Mouse (Mus musculus) forebrain, embryonic 16.5 days (tissue): ENCODE measurements around the gene A930017K11Rik. TPM values are rescaled to one million over a fixed set of nuclear protein-coding genes. Genes with fewer than 3 reads are reported as not detected.

Source experiments
- ATAC-seq: fragments of 200-750 bp; cut with Nextera tagmentation; 2 replicates; pipeline ENCODE4 v1.8.0; 2017; ENCODE audit warnings: mild to moderate bottlenecking, moderate library complexity
- H3K27ac ChIP-seq: fragments of 300-500 bp; sonication (generic); 2 replicates; pipeline ENCODE4 v1.5.1; 2014; ENCODE audit warnings: low read length, control low read depth
- H3K27me3 ChIP-seq: fragments of 300-500 bp; sonication (generic); replicated peaks from 2 replicates; pipeline ENCODE4 v1.6.1; 2014; ENCODE audit warnings: low read length; ENCODE audit not compliant: control insufficient read depth, insufficient read depth
- H3K36me3 ChIP-seq: fragments of 300-500 bp; sonication (generic); 2 replicates; pipeline ENCODE4 v1.6.1; 2014; ENCODE audit not compliant: control insufficient read depth, insufficient read depth
- H3K4me1 ChIP-seq: fragments of 300-500 bp; sonication (generic); replicated peaks from 2 replicates; pipeline ENCODE4 v1.6.1; 2014; ENCODE audit warnings: low read length; ENCODE audit not compliant: control insufficient read depth, insufficient read depth
- H3K4me2 ChIP-seq: fragments of 300-500 bp; sonication (generic); 2 replicates; pipeline ENCODE4 v1.6.1; 2014; ENCODE audit warnings: mild to moderate bottlenecking, low read length, control low read depth
- H3K4me3 ChIP-seq: fragments of 300-500 bp; sonication (generic); replicated peaks from 2 replicates; pipeline ENCODE4 v1.5.1; 2014; ENCODE audit warnings: mild to moderate bottlenecking, low read length, control low read depth
- H3K9ac ChIP-seq: fragments of 300-500 bp; sonication (generic); replicated peaks from 2 replicates; pipeline ENCODE4 v1.6.1; 2014; ENCODE audit warnings: low read depth, low read length, control low read depth
- H3K9me3 ChIP-seq: fragments of 300-500 bp; sonication (generic); 2 replicates; pipeline ENCODE4 v1.6.1; 2016; ENCODE audit warnings: low read length; ENCODE audit not compliant: control insufficient read depth
- WGBS: fragments of 180-500 bp; shearing (Covaris S2); extraction: QIAGEN DNeasy Blood & Tissue Kit; methylation state at CpG from one replicate; pipeline ENCODE4 v1.1.7; 2014; 5-methylcytosine and 5-hydroxymethylcytosine counted together
- polyA plus RNA-seq: library from polyadenylated mRNA; unstranded; fragments of >200 nt; fragmentation: Nextera tagmentation; extraction: Ambion mirVana; gene quantifications from 2 replicates; pipeline ENCODE4 v1.2.1, GENCODE M21; 2015

The A930017K11Rik gene
- polyA plus RNA-seq, 1 experiment from 2014 or later: not detected

DNA sequence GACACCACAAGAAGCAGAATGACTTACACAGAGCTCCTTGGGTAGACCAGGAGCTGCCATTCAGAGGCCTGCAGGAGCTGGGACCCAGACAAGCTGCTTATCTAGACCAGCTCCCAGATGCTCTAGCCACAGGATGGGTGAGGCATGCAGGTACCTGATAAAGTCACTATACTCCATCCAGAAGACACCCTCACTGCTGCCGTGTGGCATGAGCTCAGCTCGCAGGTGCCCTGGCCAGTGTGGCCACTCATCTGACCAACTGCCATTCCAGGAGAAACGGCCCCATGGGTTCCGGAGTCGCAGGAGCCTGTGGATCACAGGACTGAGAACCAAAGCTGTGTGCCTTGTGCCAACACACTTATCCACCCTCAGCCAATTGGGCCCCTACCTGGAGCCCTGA lies 9.2 kb upstream of the A930017K11Rik start:
- Histone ChIP-seq H3K36me3 (no peaks in the 10 kb centered on the region), H3K4me1 (0 out of 2 replicates have a peak, but pooled peaks cover 4% of the 10 kb centered on the region), H3K27ac (no peak overlapping the region), H3K9ac (no peak overlapping the region), H3K4me3 (no peak overlapping the region), H3K9me3 (no peaks in the 10 kb centered on the region), H3K4me2 (no peak overlapping the region), H3K27me3 (no peaks in the 10 kb centered on the region)
- ATAC-seq: no peak
- WGBS: 98% methylated on average over 5 of the region's 5 CpGs

GRCm38 (mm10) chr17:25959630-25960467 lies 7.5 kb upstream of the A930017K11Rik start:
- no peaks in the 10 kb centered on the region; the same call in 1 of the 2 replicates for H3K36me3 ChIP-seq
- no peaks in the 10 kb centered on the region for H3K9me3 ChIP-seq
- H3K9ac ChIP-seq: no peak overlapping the region
- ATAC-seq: no peak
- no peak overlapping the region for H3K27ac ChIP-seq
- H3K27me3 ChIP-seq: no peaks in the 10 kb centered on the region
- H3K4me3 ChIP-seq: no peak overlapping the region
- WGBS: 92% methylated on average over 23 of the region's 23 CpGs
- H3K4me1 ChIP-seq: 0 out of 2 replicates have a peak, but pooled peaks cover 4% of the 10 kb centered on the region
- no peak overlapping the region for H3K4me2 ChIP-seq

DNA sequence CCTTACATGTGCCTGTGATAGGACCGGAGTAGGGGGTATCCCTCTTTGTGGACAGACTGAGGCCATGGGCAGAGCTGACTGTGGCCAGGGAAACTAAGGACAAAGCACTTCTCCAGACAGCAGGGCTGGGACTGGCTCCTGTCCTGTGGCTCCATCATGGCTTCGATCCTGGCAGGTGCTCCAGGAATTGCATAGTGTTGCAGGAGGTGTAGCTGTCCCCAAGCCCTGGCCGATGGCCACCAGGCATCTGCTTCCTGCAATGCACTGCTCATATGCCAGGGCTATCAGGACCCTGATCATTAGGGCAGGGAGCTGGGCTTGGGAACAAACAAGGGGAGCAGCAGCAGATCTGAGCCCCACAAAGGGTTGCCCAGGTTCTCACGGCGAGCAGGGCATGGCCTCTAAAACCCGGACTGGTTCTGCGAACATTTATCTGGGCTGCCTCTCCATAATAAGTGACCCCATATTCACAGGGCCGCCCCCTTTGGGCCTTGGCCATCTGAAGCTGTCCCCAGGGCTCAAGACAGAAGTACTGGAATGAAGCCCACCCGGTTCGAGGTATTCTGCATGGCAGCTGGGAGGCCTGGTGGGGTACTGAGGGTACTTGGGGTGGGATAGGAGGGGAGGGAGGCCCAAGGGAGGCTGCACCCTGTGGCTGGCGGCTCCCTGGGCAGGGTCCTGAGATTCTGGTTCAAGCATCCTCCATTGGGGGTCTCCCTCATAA lies 6.6 kb upstream of the A930017K11Rik start:
- ATAC-seq: no peak
- no peak overlapping the region for H3K9ac ChIP-seq
- no peaks in the 10 kb centered on the region for H3K27me3 ChIP-seq
- no peak overlapping the region for H3K4me3 ChIP-seq
- no peak overlapping the region for H3K27ac ChIP-seq
- 0 out of 2 replicates have a peak, but pooled peaks cover 4% of the 10 kb centered on the region for H3K4me1 ChIP-seq
- no peak overlapping the region for H3K4me2 ChIP-seq
- no peaks in the 10 kb centered on the region for H3K9me3 ChIP-seq
- H3K36me3 ChIP-seq: no peaks in the 10 kb centered on the region; the same call in 1 of the 2 replicates
- 95% methylated on average over 11 of the region's 11 CpGs for WGBS

DNA sequence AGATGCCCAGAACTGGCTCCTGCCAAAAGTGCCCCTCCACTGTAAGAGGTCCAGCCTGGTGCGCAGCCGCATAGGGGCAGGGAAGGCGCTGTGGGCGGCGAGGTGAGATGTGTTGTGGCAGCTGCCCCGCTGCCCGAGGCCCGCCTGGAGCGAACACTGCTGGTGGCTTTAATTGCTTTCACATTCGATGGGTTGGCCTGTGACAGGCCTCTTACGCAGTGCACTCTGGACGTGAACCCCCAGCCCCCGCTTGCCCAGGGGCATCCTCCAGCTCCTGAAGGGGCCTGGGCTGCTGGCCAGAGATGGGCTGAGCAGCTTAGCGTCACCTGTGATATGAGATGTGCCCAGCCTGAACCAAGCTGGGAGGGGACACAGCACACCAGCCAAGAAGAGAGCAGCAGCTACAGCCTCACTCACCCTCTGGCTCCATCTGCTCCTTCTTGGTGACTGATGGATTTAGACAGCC lies 5.3 kb upstream of the A930017K11Rik start:
- WGBS: 74% methylated on average over 14 of the region's 14 CpGs
- 0 out of 2 replicates have a peak, but pooled peaks cover 4% of the 10 kb centered on the region for H3K4me1 ChIP-seq
- H3K9ac ChIP-seq: no peak overlapping the region
- H3K27me3 ChIP-seq: peaks cover 10% of the 10 kb centered on the region
- no peak overlapping the region for H3K27ac ChIP-seq
- H3K9me3 ChIP-seq: no peaks in the 10 kb centered on the region
- no peak for ATAC-seq
- no peak overlapping the region for H3K4me3 ChIP-seq
- H3K4me2 ChIP-seq: no peak overlapping the region
- H3K36me3 ChIP-seq: no peaks in the 10 kb centered on the region; the same call in 1 of the 2 replicates

DNA sequence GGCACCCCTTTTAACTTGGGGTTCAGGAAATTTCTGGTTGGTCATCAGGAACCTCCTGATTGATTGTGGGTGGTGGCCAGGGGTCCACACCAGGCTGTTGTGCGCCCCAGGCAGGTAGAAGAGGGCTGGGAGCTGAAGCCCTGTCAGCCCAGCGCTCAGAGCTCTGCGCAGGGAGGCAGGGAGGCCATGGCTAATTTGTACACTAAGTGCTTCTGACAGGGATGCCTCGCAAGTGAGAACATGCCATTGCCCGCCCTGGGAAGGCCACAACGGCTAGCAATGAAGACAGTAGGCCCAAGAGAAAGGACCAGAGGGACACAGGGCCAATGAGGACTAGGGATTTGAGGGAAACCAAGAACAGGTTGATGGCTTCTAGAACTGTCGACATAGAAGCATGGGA lies 4.3 kb upstream of the A930017K11Rik start:
- H3K27ac ChIP-seq: no peak overlapping the region

GRCm38 (mm10) chr17:25956201-25956600 lies 3.8 kb upstream of the A930017K11Rik start:
- Histone ChIP-seq H3K4me2 (no peak overlapping the region), H3K9me3 (no peaks in the 10 kb centered on the region), H3K27me3 (peaks cover 25% of the 10 kb centered on the region), H3K27ac (no peak overlapping the region), H3K4me1 (peaks cover 14% of the 10 kb centered on the region), H3K4me3 (no peak overlapping the region), H3K9ac (no peak overlapping the region), H3K36me3 (no peaks in the 10 kb centered on the region; the same call in 1 of the 2 replicates)
- WGBS: 67% methylated on average over 6 of the region's 7 CpGs
- no peak for ATAC-seq

More for the DNA sequence above, 4.3 kb upstream of the A930017K11Rik start:
- peaks cover 9% of the 10 kb centered on the region for H3K4me1 ChIP-seq
- no peak for ATAC-seq
- no peaks in the 10 kb centered on the region for H3K9me3 ChIP-seq
- H3K27me3 ChIP-seq: peaks cover 20% of the 10 kb centered on the region
- WGBS: 84% methylated on average over 7 of the region's 7 CpGs
- no peak overlapping the region for H3K9ac ChIP-seq
- H3K4me2 ChIP-seq: no peak overlapping the region
- H3K4me3 ChIP-seq: no peak overlapping the region
- H3K36me3 ChIP-seq: no peaks in the 10 kb centered on the region; the same call in 1 of the 2 replicates

GRCm38 (mm10) chr17:25955736-25956135 lies 3.4 kb upstream of the A930017K11Rik start:
- peaks cover 27% of the 10 kb centered on the region for H3K27me3 ChIP-seq
- H3K9me3 ChIP-seq: no peaks in the 10 kb centered on the region
- no peak overlapping the region for H3K4me2 ChIP-seq
- H3K4me1 ChIP-seq: peaks cover 15% of the 10 kb centered on the region
- H3K9ac ChIP-seq: no peak overlapping the region
- no peak overlapping the region for H3K4me3 ChIP-seq
- H3K36me3 ChIP-seq: no peaks in the 10 kb centered on the region; the same call in 1 of the 2 replicates
- WGBS: 70% methylated on average over 3 of the region's 3 CpGs
- no peak for ATAC-seq
- no peak overlapping the region for H3K27ac ChIP-seq

DNA sequence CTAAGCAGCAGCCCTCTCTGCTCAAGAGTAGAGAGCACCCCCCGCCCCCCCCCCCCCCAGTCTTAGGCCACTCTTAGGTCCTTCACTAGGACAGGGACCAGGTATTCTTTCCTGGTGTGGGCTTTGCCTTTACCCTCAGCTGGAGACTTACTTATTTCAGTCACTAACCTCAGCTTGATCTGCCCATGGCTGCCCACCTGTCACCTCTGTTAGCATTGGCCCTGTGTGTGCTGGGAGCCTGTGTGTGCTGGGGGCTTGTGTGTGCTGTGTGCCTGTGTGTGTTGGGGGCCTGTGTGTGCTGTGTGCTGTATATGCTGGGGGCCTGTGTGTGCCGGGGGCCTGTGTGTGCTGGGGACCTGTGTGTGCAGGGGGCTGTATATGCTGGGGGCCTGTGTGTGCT lies 2.3 kb upstream of the A930017K11Rik start:
- no peak overlapping the region for H3K4me3 ChIP-seq
- H3K27me3 ChIP-seq: peaks cover 36% of the 10 kb centered on the region
- 75% methylated on average over 2 of the region's 2 CpGs for WGBS
- ATAC-seq: no peak
- peaks cover 15% of the 10 kb centered on the region for H3K4me1 ChIP-seq
- no peak overlapping the region for H3K27ac ChIP-seq
- no peak overlapping the region for H3K9ac ChIP-seq
- no peaks in the 10 kb centered on the region; the same call in 1 of the 2 replicates for H3K36me3 ChIP-seq
- no peak overlapping the region for H3K4me2 ChIP-seq
- no peaks in the 10 kb centered on the region for H3K9me3 ChIP-seq

DNA sequence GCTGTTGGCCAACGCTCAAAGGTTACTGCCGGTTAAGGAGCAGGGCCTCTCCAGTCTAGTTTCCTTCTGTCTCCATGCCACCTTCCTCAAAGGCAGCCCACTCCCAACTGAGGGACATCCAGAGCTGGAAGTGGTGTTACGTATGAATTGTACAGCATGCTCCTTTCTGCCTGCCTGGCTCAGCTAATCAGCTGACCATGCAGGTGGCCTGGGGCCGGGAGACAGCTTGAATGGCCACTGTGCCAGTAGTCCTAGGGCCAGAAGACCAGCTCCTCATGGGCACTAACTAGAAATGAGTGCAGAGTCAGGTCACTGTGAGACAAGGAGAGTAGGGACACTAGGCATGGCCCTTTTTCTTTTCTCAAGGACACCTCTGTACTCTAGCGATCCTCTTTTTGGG lies 796 bp upstream of the A930017K11Rik start:
- Histone ChIP-seq H3K9me3 (no peaks in the 10 kb centered on the region), H3K4me2 (no peak overlapping the region), H3K27me3 (peaks cover 36% of the 10 kb centered on the region), H3K9ac (no peak overlapping the region), H3K36me3 (no peaks in the 10 kb centered on the region; the same call in 1 of the 2 replicates), H3K4me3 (no peak overlapping the region), H3K4me1 (peaks cover 15% of the 10 kb centered on the region), H3K27ac (no peak overlapping the region)
- no peak for ATAC-seq
- 74% methylated on average over 5 of the region's 5 CpGs for WGBS
